Mouse (Mus musculus) forebrain, postnatal 0 days (tissue): ENCODE measurements at regions not wholly inside any gene's neighbourhood (a gene's known extent, or its start where the extent isn't known, plus 50 kb on each side); places are given as distances from the start of the nearest gene placed in this dataset.
A peak's percentile ranks its signal among the peaks of the same experiment; 100 is the strongest.

Experiments
- ATAC-seq: fragments of 200-750 bp; cut with Nextera tagmentation; 2 replicates; pipeline ENCODE4 v1.8.0; 2017; ENCODE audit warnings: mild to moderate bottlenecking, moderate library complexity
- DNase-seq: peaks from one replicate; pipeline ENCODE4 v3.0.0-alpha.2; 2015
- H3K27ac ChIP-seq: fragments of 300-500 bp; sonication (generic); 2 replicates; pipeline ENCODE4 v1.5.1; 2014; ENCODE audit warnings: low read depth, mild to moderate bottlenecking, antibody characterized with exemption, low read length, moderate library complexity, mixed read lengths
- H3K27me3 ChIP-seq: fragments of 300-500 bp; sonication (generic); 2 replicates; pipeline ENCODE4 v1.6.1; 2014; ENCODE audit warnings: mild to moderate bottlenecking, low read length, mixed read lengths; ENCODE audit not compliant: insufficient read depth
- H3K36me3 ChIP-seq: fragments of 300-500 bp; sonication (generic); 2 replicates; pipeline ENCODE4 v1.6.1; 2014; ENCODE audit warnings: mild to moderate bottlenecking, moderate library complexity; ENCODE audit not compliant: insufficient read depth
- H3K4me1 ChIP-seq: fragments of 300-500 bp; sonication (generic); 2 replicates; pipeline ENCODE4 v1.6.1; 2014; ENCODE audit warnings: antibody characterized with exemption; ENCODE audit not compliant: insufficient read depth
- H3K4me2 ChIP-seq: fragments of 300-500 bp; sonication (generic); 2 replicates; pipeline ENCODE4 v1.6.1; 2014; ENCODE audit warnings: low read depth, mild to moderate bottlenecking, moderate library complexity
- H3K4me3 ChIP-seq: fragments of 300-500 bp; sonication (generic); 2 replicates; pipeline ENCODE4 v1.5.1; 2014; ENCODE audit warnings: low read depth, low read length, mixed read lengths
- H3K9ac ChIP-seq: fragments of 300-500 bp; sonication (generic); 2 replicates; pipeline ENCODE4 v1.6.1; 2014; ENCODE audit warnings: mild to moderate bottlenecking
- H3K9me3 ChIP-seq: fragments of 300-500 bp; sonication (generic); 2 replicates; pipeline ENCODE4 v1.6.1; 2016; ENCODE audit warnings: low read length
- CTCF ChIP-seq: sonication (generic); IDR thresholded peaks from 2 replicates; pipeline ENCODE4 v1.5.1; 2016; ENCODE audit warnings: antibody characterized with exemption, control low read depth, low read depth
- WGBS: fragments of 180-500 bp; shearing (Covaris S2); extraction: QIAGEN DNeasy Blood & Tissue Kit; methylation state at CpG from one replicate; pipeline ENCODE4 v1.1.7; 2014; 5-methylcytosine and 5-hydroxymethylcytosine counted together

GRCm38 (mm10) chr1:98174811-98175132 is 79.3 kb upstream of the Pam start:
- no peak overlapping the region for H3K4me3 ChIP-seq
- no peaks in the 10 kb centered on the region for H3K27me3 ChIP-seq
- no peaks in the 10 kb centered on the region for H3K36me3 ChIP-seq
- H3K4me1 ChIP-seq, result no peaks in the 10 kb centered on the region
- ATAC-seq (no peak), DNase-seq (no peak)
- peak overlapping the region; percentile 11; the same call in 1 of the 2 replicates for H3K27ac ChIP-seq
- no peaks in the 10 kb centered on the region for H3K9me3 ChIP-seq
- no peak for TF ChIP-seq CTCF
- no peak overlapping the region for H3K9ac ChIP-seq
- WGBS, result 62% methylated on average over 4 of the region's 4 CpGs
- no peak overlapping the region for H3K4me2 ChIP-seq

- no peak overlapping the region for H3K4me3 ChIP-seq
- no peaks in the 10 kb centered on the region for H3K9me3 ChIP-seq
- no peak overlapping the region for H3K4me2 ChIP-seq
- H3K36me3 ChIP-seq, result no peaks in the 10 kb centered on the region
- H3K27me3 ChIP-seq, result no peaks in the 10 kb centered on the region
- H3K27ac ChIP-seq, result peak overlapping the region; percentile 11; the same call in 1 of the 2 replicates
- H3K4me1 ChIP-seq, result no peaks in the 10 kb centered on the region
- H3K9ac ChIP-seq, result no peak overlapping the region
- WGBS, result 46% methylated on average over 11 of the region's 11 CpGs
- peak; percentile 79 for ATAC-seq
- TF ChIP-seq CTCF, result no peak
- peak; percentile 48 for DNase-seq
Measured at GRCm38 (mm10) chr1:98173907-98174810, 78.7 kb upstream of the Pam start.

GRCm38 (mm10) chr1:98173431-98173830 is 78.0 kb upstream of the Pam start:
- no peak for DNase-seq
- Histone ChIP-seq H3K27ac (no peak overlapping the region), H3K4me3 (no peak overlapping the region), H3K36me3 (no peaks in the 10 kb centered on the region), H3K4me1 (no peaks in the 10 kb centered on the region), H3K4me2 (no peak overlapping the region), H3K9ac (no peak overlapping the region), H3K9me3 (no peaks in the 10 kb centered on the region), H3K27me3 (no peaks in the 10 kb centered on the region)
- WGBS, result 51% methylated on average over 2 of the region's 2 CpGs
- no peak for TF ChIP-seq CTCF
- ATAC-seq, result no peak

- Histone ChIP-seq H3K9me3 (no peaks in the 10 kb centered on the region), H3K27me3 (no peaks in the 10 kb centered on the region), H3K4me1 (no peaks in the 10 kb centered on the region), H3K4me3 (no peak overlapping the region), H3K27ac (no peak overlapping the region), H3K9ac (no peak overlapping the region), H3K36me3 (no peaks in the 10 kb centered on the region), H3K4me2 (no peak overlapping the region)
- DNase-seq (no peak), ATAC-seq (no peak)
- no peak for TF ChIP-seq CTCF
- WGBS, result 87% methylated on average over 2 of the region's 2 CpGs
Measured at GRCm38 (mm10) chr1:98171291-98171690, 75.8 kb upstream of the Pam start.

GRCm38 (mm10) chr1:98169352-98169751 is 73.9 kb upstream of the Pam start:
- Histone ChIP-seq H3K9ac (no peak overlapping the region), H3K4me1 (no peaks in the 10 kb centered on the region), H3K4me2 (no peak overlapping the region), H3K9me3 (no peaks in the 10 kb centered on the region), H3K4me3 (no peak overlapping the region), H3K27ac (no peak overlapping the region), H3K36me3 (no peaks in the 10 kb centered on the region), H3K27me3 (no peaks in the 10 kb centered on the region)
- DNase-seq (no peak), ATAC-seq (no peak)
- no peak for TF ChIP-seq CTCF

GRCm38 (mm10) chr1:98167800-98168199 is 72.4 kb upstream of the Pam start:
- no peak for DNase-seq

GRCm38 (mm10) chr1:98162639-98162927 is 67.1 kb upstream of the Pam start:
- no peak for TF ChIP-seq CTCF
- peak overlapping the region; percentile 62 for H3K27ac ChIP-seq
- H3K9me3 ChIP-seq, result no peaks in the 10 kb centered on the region
- no peak overlapping the region for H3K4me3 ChIP-seq
- H3K27me3 ChIP-seq, result no peaks in the 10 kb centered on the region
- 29% methylated on average over 2 of the region's 2 CpGs for WGBS
- ATAC-seq (0 out of 2 replicates have a peak, but pooled peaks have one; percentile 5), DNase-seq (no peak)
- H3K4me1 ChIP-seq, result 0 out of 2 replicates have a peak, but pooled peaks cover 5% of the 10 kb centered on the region
- no peak overlapping the region for H3K9ac ChIP-seq
- H3K4me2 ChIP-seq, result no peak overlapping the region
- H3K36me3 ChIP-seq, result no peaks in the 10 kb centered on the region

More at GRCm38 (mm10) chr1:98167800-98168199, 72.4 kb upstream of the Pam start:
- Histone ChIP-seq H3K27ac (no peak overlapping the region), H3K27me3 (no peaks in the 10 kb centered on the region), H3K9me3 (no peaks in the 10 kb centered on the region), H3K9ac (no peak overlapping the region), H3K4me2 (no peak overlapping the region), H3K36me3 (no peaks in the 10 kb centered on the region), H3K4me3 (no peak overlapping the region), H3K4me1 (no peaks in the 10 kb centered on the region)
- no peak for ATAC-seq
- no peak for TF ChIP-seq CTCF
- WGBS, result 87% methylated on average over 4 of the region's 4 CpGs
